Mouse (Mus musculus) hindbrain, embryonic 14.5 days (tissue): ENCODE measurements around the gene Bloc1s3. TPM values are rescaled to one million over a fixed set of nuclear protein-coding genes. Genes with fewer than 3 reads are reported as not detected.
"Not testable (repeated sequence)": the region's sequence is repeated elsewhere in the genome, so short reads cannot be mapped to it uniquely, and the experiment has no call there.

Experiments
- ATAC-seq: fragments of 200-750 bp; cut with Nextera tagmentation; 2 replicates; pipeline ENCODE4 v1.8.0; 2017; ENCODE audit warnings: moderate number of reproducible peaks, mild to moderate bottlenecking, moderate TSS enrichment, moderate library complexity; ENCODE audit not compliant: low FRiP score
- DNase-seq: peaks from one replicate; pipeline ENCODE4 v3.0.0-alpha.2; 2015; ENCODE audit warnings: low spot score
- H3K27ac ChIP-seq: fragments of 300-500 bp; sonication (generic); 2 replicates; pipeline ENCODE4 v1.5.1; 2014; ENCODE audit warnings: mild to moderate bottlenecking, moderate library complexity
- H3K27me3 ChIP-seq: fragments of 300-500 bp; sonication (generic); 2 replicates; pipeline ENCODE4 v1.6.1; 2014; ENCODE audit warnings: mild to moderate bottlenecking, low read length, mixed read lengths; ENCODE audit not compliant: control insufficient read depth, insufficient read depth
- H3K36me3 ChIP-seq: fragments of 300-500 bp; sonication (generic); replicated peaks from 2 replicates; pipeline ENCODE4 v1.6.1; 2014; ENCODE audit not compliant: control insufficient read depth, insufficient read depth
- H3K4me1 ChIP-seq: fragments of 300-500 bp; sonication (generic); replicated peaks from 2 replicates; pipeline ENCODE4 v1.6.1; 2014; ENCODE audit warnings: antibody characterized with exemption, low read length, mixed read lengths; ENCODE audit not compliant: control insufficient read depth, insufficient read depth
- H3K4me2 ChIP-seq: fragments of 300-500 bp; sonication (generic); replicated peaks from 2 replicates; pipeline ENCODE4 v1.6.1; 2014; ENCODE audit warnings: mild to moderate bottlenecking, moderate library complexity
- H3K4me3 ChIP-seq: fragments of 300-500 bp; sonication (generic); replicated peaks from 2 replicates; pipeline ENCODE4 v1.5.1; 2014; ENCODE audit warnings: mild to moderate bottlenecking, low read length
- H3K9ac ChIP-seq: fragments of 300-500 bp; sonication (generic); 2 replicates; pipeline ENCODE4 v1.6.1; 2014
- H3K9me3 ChIP-seq: fragments of 300-500 bp; sonication (generic); 2 replicates; pipeline ENCODE4 v1.6.1; 2016; ENCODE audit warnings: low read length; ENCODE audit not compliant: control insufficient read depth
- WGBS: fragments of 180-500 bp; shearing (Covaris S2); extraction: QIAGEN DNeasy Blood & Tissue Kit; methylation state at CpG from one replicate; pipeline ENCODE4 v1.1.7; 2014; 5-methylcytosine and 5-hydroxymethylcytosine counted together
- polyA plus RNA-seq: library from polyadenylated mRNA; unstranded; fragments of >200 nt; fragmentation: Nextera tagmentation; extraction: Ambion mirVana; gene quantifications from 2 replicates; pipeline ENCODE4 v1.2.1, GENCODE M21; 2014

The Bloc1s3 gene
- polyA plus RNA-seq, 1 experiment from 2014 or later: 3.6 TPM

DNA sequence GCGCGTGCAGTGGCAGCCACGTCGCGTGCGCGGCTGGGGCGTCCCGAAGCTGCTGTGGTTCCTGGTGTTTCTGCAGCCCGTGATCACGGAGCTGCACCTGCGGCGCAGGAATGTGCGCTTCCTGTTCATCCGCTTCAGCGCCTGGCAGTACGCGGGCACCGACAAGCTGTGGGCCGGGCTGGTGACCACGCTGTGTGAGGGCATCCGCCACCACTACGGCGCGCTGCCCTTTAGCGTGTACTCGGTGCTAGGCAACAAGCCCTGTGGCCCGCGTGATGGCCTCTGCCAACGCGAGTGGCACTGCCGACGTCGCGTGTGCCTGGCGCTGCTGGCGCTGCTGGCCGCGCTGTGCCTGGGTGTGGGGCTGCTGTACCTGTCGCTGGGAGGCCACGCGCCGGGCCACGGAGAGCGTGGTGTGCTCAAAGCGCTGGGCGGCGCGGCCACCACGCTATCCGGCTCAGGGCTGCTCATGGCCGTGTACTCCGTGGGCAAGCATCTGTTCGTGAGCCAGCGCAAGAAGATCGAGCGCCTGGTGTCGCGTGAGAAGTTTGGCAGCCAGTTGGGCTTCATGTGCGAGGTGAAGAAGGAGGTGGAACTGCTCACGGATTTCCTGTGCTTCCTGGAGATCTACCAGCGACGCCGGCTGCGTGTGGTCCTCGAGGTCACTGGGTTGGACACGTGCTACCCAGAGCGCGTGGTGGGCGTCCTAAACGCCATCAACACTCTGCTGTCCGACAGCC, 15.0 kb upstream of the Bloc1s3 start:
- no peaks in the 10 kb centered on the region for H3K9me3 ChIP-seq
- H3K27ac ChIP-seq: no peak overlapping the region
- peaks cover 25% of the 10 kb centered on the region for H3K4me1 ChIP-seq
- 10% methylated on average over 69 of the region's 72 CpGs for WGBS
- H3K4me2 ChIP-seq: peak overlapping the region; percentile 80
- no peaks in the 10 kb centered on the region for H3K36me3 ChIP-seq
- no peak for DNase-seq
- H3K4me3 ChIP-seq: peak overlapping the region; percentile 39
- peaks cover 70% of the 10 kb centered on the region for H3K27me3 ChIP-seq
- peak; percentile 25; the same call in 1 of the 2 replicates for ATAC-seq
- peak overlapping the region; percentile 50; the same call in 1 of the 2 replicates for H3K9ac ChIP-seq

DNA sequence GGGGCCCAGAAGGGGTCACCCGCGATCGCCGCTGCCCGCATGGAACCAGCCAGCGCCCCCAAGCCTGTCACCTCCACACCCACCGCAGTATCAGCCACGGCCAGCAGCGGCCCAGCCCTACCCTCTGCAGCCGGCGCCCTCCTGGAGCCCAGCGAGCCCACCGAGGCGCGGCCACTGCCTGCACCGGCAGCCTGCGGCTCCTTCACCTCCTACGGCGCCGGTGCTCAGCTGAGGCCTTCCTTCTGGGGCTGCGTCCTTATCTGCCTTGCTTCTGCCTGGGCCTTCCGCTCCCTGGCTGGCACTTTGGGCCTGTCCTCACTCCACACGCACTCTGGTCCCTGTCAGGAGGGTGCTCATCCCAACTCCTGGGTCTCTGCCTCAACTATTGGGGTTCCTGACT, 11.9 kb upstream of the Bloc1s3 start:
- peak overlapping the region; percentile 40 for H3K4me2 ChIP-seq
- WGBS: 8% methylated on average over 23 of the region's 23 CpGs
- peaks cover 68% of the 10 kb centered on the region for H3K27me3 ChIP-seq
- H3K9me3 ChIP-seq: no peaks in the 10 kb centered on the region
- H3K4me1 ChIP-seq: peaks cover 25% of the 10 kb centered on the region
- H3K27ac ChIP-seq: no peak overlapping the region
- peak overlapping the region; percentile 51 for H3K9ac ChIP-seq
- H3K4me3 ChIP-seq: peak overlapping the region; percentile 16
- no peaks in the 10 kb centered on the region for H3K36me3 ChIP-seq
- ATAC-seq (no peak), DNase-seq (no peak)

DNA sequence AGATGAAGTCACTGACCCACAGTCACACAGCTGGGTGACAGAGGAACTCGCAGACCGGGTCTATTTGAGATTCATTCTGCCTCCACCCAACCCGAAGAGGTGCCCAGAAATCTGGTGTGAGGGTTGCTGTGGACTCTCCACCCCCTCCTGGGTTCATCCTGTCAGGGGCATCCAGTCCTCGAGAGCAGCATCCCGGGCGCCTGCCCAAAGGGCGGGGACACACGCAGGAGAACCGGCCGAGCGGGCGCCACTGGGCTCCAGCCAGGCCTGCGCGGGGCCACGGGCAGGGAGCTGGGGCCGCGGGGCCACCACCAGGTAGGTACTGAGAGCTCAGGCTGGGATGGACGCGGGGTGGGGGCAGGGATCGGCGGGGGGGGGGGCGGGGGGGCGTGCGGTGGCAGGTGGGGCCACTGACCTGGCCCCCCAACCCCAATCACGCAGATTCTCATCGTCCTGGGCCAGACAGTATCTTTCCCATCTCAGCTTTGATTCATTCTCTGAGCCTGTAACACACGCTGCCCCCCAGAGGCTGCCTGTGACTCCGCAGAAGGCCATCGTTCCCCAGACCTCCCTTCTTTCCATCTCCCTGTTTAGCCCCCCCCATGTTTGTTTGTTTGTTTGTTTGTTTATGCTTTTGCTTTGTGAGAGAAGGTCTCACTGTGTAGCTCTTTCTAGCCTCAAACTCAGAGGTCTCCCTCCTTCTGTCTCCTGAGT, 9.6 kb upstream of the Bloc1s3 start, which contains the start of gene Nkpd1:
TSS of gene Nkpd1 (plus strand) at position 187 of the 714 bp plus-strand sequence.
- H3K9me3 ChIP-seq: no peaks in the 10 kb centered on the region
- H3K27ac ChIP-seq: no peak within 1 kb of the TSS
- WGBS: 4% methylated on average over 17 of the region's 29 CpGs
- H3K27me3 ChIP-seq: peaks cover 49% of the 10 kb centered on the region
- H3K4me2 ChIP-seq: peak within 1 kb of the TSS; percentile 45
- H3K4me3 ChIP-seq: peak within 1 kb of the TSS; percentile 10
- H3K4me1 ChIP-seq: peaks cover 5% of the 10 kb centered on the region; the same call in 1 of the 2 replicates
- H3K9ac ChIP-seq: peak within 1 kb of the TSS; percentile 44
- H3K36me3 ChIP-seq: no peaks in the 10 kb centered on the region
- ATAC-seq (no peak), DNase-seq (peak; percentile 36)

DNA sequence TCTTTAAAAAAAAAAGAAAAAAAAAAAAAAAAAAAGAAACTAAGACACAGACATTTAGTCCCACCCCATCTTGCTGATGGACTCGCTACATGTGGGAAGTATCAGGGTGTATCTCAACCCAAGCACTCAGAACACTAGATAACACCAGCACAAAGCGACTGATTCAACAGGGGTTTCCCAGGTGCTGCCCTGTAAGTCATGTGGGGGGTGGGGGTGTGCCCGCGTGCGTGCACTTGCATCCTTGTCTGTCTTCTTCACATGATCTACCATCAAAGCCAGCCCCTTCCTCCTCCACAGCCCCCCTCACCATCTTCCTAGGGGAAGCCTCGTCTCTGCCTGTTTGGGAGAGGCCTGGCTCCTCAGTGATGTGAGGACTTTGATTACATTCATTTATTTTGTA, 4.2 kb upstream of the Bloc1s3 start:
- WGBS: 81% methylated on average over 6 of the region's 6 CpGs

DNA sequence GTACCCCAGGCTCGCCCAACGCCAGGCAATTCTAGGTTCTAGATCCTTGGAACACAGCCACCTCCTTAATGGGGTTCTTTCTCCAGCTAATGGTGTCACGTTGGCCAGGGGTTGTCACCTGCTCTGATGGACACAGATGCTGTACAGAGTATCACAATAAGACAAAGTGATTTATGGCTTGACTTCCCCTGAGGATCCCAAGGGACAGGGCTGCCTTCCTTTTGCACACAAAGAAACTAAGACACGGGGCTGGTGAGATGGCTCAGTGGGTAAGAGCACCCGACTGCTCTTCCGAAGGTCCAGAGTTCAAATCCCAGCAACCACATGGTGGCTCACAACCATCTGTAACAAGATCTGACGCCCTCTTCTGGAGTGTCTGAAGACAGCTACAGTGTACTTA, 3.8 kb upstream of the Bloc1s3 start:
- not testable (repeated sequence) for H3K36me3 ChIP-seq, H3K27ac ChIP-seq, H3K4me3 ChIP-seq, H3K9ac ChIP-seq, ATAC-seq, H3K9me3 ChIP-seq, H3K4me2 ChIP-seq, H3K27me3 ChIP-seq, DNase-seq
- 81% methylated on average over 6 of the region's 7 CpGs for WGBS
- peaks cover 13% of the 10 kb centered on the region for H3K4me1 ChIP-seq

More for the DNA sequence above, 4.2 kb upstream of the Bloc1s3 start:
- Histone ChIP-seq H3K9ac (no peak overlapping the region), H3K4me1 (peaks cover 12% of the 10 kb centered on the region), H3K27me3 (no peaks in the 10 kb centered on the region), H3K4me3 (no peak overlapping the region), H3K9me3 (no peaks in the 10 kb centered on the region), H3K36me3 (no peaks in the 10 kb centered on the region), H3K4me2 (no peak overlapping the region), H3K27ac (no peak overlapping the region)
- no peak for ATAC-seq
- DNase-seq: no peak

DNA sequence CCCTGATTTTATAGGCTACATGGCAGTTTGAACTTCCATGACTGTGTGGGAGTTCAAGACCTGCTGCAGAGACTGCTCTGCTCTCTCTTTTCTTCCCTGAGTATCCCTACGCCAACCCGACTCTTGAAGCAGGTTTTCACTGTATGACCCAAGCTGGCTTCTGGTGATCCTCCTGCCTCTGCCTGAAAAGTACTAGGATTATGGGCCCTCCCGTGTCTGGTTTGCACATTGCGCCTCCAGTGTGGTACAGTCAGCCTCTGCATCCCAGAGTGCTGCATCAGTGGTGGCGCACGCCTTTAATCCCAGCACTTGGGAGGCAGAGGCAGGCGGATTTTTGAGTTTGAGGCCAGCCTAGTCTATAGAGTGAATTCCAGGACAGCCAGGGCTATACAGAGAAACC, 1.6 kb upstream of the Bloc1s3 start:
- Histone ChIP-seq H3K27me3 (no peaks in the 10 kb centered on the region), H3K4me2 (peak overlapping the region; percentile 97), H3K4me1 (peaks cover 17% of the 10 kb centered on the region), H3K4me3 (peak overlapping the region; percentile 65), H3K27ac (no peak overlapping the region), H3K36me3 (no peaks in the 10 kb centered on the region), H3K9me3 (no peaks in the 10 kb centered on the region), H3K9ac (0 out of 2 replicates have a peak overlapping the region, but pooled peaks have one; percentile 69)
- DNase-seq (no peak), ATAC-seq (no peak)
- WGBS: 93% methylated on average over 7 of the region's 7 CpGs

DNA sequence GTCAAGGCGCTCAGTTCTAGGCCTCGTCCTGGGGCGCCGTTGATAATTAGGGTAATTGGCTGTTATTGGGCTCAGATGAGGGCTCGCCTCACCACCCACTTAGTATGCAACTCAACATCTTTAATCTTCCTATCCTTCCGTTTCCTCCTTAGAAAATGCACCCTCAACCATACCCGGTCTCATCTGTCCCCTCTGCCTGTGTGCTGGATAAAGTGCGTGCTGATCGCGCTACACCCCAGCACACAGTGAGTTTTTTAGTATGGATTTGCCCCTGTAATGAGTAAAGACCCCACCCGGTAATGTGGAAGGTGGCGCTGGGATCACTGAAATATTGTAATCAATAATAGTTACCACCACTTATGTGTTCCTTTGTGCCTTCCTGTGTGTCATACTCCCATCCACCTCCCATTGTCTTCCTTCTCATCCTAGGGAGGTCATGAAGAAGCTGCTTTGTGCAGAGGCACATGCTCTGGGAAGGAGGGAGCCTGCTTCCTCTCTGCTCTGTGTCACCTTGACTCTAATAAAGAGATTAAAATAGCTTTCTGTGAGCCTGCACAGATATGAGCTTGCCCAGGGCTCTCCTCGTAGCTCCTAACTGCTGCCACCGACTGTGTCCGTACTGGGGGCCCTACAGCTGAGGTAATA, 879 bp upstream of the Bloc1s3 start:
- H3K9me3 ChIP-seq: no peaks in the 10 kb centered on the region
- DNase-seq (peak; percentile 29), ATAC-seq (peak; percentile 13)
- H3K4me3 ChIP-seq: peak overlapping the region; percentile 65
- no peaks in the 10 kb centered on the region for H3K27me3 ChIP-seq
- peak overlapping the region; percentile 71 for H3K27ac ChIP-seq
- H3K4me1 ChIP-seq: peaks cover 17% of the 10 kb centered on the region
- H3K9ac ChIP-seq: peak overlapping the region; percentile 69
- peak overlapping the region; percentile 97 for H3K4me2 ChIP-seq
- no peaks in the 10 kb centered on the region for H3K36me3 ChIP-seq
- WGBS: 6% methylated on average over 15 of the region's 15 CpGs

DNA sequence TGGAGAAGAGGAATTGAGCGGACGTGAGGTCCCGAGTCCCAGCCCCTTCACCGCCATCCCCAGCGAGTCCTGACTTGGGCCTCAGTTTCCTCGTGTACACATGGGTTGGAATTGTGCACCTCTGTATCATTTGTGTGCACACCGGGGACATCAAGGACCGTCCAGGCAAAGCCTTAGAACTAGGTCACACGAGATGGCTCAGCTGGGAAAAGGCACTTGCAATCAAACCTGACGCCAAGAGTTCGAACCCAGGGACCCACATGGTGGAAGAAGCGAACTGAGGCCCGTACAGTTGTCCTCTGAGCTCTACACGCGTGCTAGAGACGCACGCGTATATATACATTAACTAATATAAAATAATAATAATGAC, 570 bp downstream of the Bloc1s3 start:
- Histone ChIP-seq H3K36me3 (no peaks in the 10 kb centered on the region), H3K4me1 (peaks cover 17% of the 10 kb centered on the region), H3K4me3 (peak overlapping the region; percentile 65), H3K4me2 (peak overlapping the region; percentile 97), H3K9ac (peak overlapping the region; percentile 69), H3K27me3 (no peaks in the 10 kb centered on the region), H3K27ac (peak overlapping the region; percentile 73), H3K9me3 (no peaks in the 10 kb centered on the region)
- ATAC-seq (no peak), DNase-seq (no peak)
- 5% methylated on average over 18 of the region's 18 CpGs for WGBS
